Mouse (Mus musculus) erythroblast, embryonic 14.5 days (primary cell): ENCODE measurements at regions not wholly inside any gene's neighbourhood (a gene's known extent, or its start where the extent isn't known, plus 50 kb on each side); places are given as distances from the start of the nearest gene placed in this dataset.

Experiments used
- H3K27me3 ChIP-seq: 2 replicates; pipeline ENCODE4 v1.6.1; 2012; ENCODE audit warnings: inconsistent platforms; ENCODE audit not compliant: control insufficient read depth
- H3K36me3 ChIP-seq: 2 replicates; pipeline ENCODE4 v1.6.1; 2012; ENCODE audit warnings: mild to moderate bottlenecking, inconsistent platforms; ENCODE audit not compliant: control insufficient read depth
- H3K4me1 ChIP-seq: 2 replicates; pipeline ENCODE4 v1.6.1; 2012; ENCODE audit warnings: inconsistent platforms; ENCODE audit not compliant: control insufficient read depth
- H3K4me3 ChIP-seq: replicated peaks from 2 replicates; pipeline ENCODE3; 2012; ENCODE audit warnings: moderate library complexity, mild to moderate bottlenecking, inconsistent platforms
- H3K9me3 ChIP-seq: 2 replicates; pipeline ENCODE4 v1.6.1; 2012; ENCODE audit warnings: low read length, inconsistent platforms, mixed read lengths; ENCODE audit not compliant: control insufficient read depth
- GATA1 ChIP-seq: IDR thresholded peaks from 2 replicates; pipeline ENCODE4 v1.6.1; 2012; ENCODE audit warnings: low read length, inconsistent platforms, mixed read lengths
- TAL1 ChIP-seq: IDR thresholded peaks from 3 replicates; pipeline ENCODE4 v1.6.1; 2012; ENCODE audit warnings: low read length, inconsistent platforms, mixed read lengths

GRCm38 (mm10) chr2:61028578-61028977 is 65.6 kb upstream of the Rbms1 start:
- Histone ChIP-seq H3K9me3 (no peaks in the 10 kb centered on the region), H3K36me3 (no peaks in the 10 kb centered on the region), H3K4me3 (no peak overlapping the region), H3K27me3 (no peaks in the 10 kb centered on the region), H3K4me1 (no peaks in the 10 kb centered on the region)
- no peak for TF ChIP-seq TAL1
- no peak for TF ChIP-seq GATA1

- no peaks in the 10 kb centered on the region for H3K27me3 ChIP-seq
- H3K9me3 ChIP-seq = no peaks in the 10 kb centered on the region
- H3K36me3 ChIP-seq = no peaks in the 10 kb centered on the region
- H3K4me3 ChIP-seq = no peak overlapping the region
- TF ChIP-seq TAL1 (no peak), GATA1 (no peak)
- H3K4me1 ChIP-seq = no peaks in the 10 kb centered on the region
These were observed 64.7 kb upstream of the Rbms1 start for GRCm38 (mm10) chr2:61027686-61028085.

DNA sequence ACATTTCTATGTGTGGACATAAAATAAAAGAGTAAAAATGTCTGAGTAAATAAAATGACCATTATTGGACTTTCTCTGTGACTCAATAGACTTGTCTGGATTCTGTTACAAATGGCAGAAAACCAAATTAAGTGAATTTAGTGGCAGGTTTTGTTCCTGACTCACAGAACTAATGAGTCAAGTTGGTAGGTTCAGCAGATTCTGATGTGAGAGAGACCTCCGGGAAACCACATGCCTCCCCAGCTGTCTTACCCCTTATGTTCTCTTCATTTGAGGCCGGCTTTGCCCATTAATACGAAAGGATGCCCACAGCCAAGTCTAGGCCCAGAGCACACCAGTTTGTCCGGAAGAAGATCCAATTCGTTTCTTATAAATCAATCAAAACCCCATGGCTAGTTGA is 59.4 kb upstream of the Rbms1 start:
- no peaks in the 10 kb centered on the region for H3K9me3 ChIP-seq
- no peaks in the 10 kb centered on the region for H3K4me1 ChIP-seq
- TF ChIP-seq TAL1 (no peak), GATA1 (no peak)
- no peaks in the 10 kb centered on the region for H3K27me3 ChIP-seq
- H3K4me3 ChIP-seq = no peak overlapping the region
- no peaks in the 10 kb centered on the region for H3K36me3 ChIP-seq

GRCm38 (mm10) chr2:61020791-61021190 is 57.8 kb upstream of the Rbms1 start:
- Histone ChIP-seq H3K4me1 (no peaks in the 10 kb centered on the region), H3K9me3 (no peaks in the 10 kb centered on the region), H3K27me3 (no peaks in the 10 kb centered on the region), H3K36me3 (no peaks in the 10 kb centered on the region), H3K4me3 (no peak overlapping the region)
- TF ChIP-seq GATA1 (no peak), TAL1 (no peak)

DNA sequence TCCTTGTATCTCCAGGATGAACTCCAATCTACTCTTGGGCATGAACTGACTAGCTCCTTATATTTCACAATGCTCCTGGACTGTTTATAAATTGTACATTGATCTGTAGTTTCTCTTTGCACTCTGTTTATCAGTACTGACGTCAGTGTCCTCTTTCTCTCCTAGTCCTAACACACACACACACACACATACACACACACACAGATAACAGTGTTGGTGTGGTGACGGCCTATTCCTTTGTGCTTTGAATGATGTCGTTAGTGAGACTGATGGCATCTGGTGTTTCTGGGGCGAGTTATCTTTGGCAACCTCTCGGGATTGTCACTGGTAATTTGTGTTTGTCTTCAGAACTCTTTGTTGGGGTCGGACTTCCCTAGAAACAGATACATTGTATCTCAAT is 50.0 kb upstream of the Rbms1 start:
- no peaks in the 10 kb centered on the region for H3K36me3 ChIP-seq
- H3K4me3 ChIP-seq = no peak overlapping the region
- H3K9me3 ChIP-seq = peaks cover 2% of the 10 kb centered on the region; the same call in 1 of the 2 replicates
- no peaks in the 10 kb centered on the region for H3K4me1 ChIP-seq
- TF ChIP-seq TAL1 = no peak
- TF ChIP-seq GATA1 = no peak
- no peaks in the 10 kb centered on the region for H3K27me3 ChIP-seq
